Comparison of ENCODE assay signal across 36 mouse cellular contexts in genomic region chr12:35025916-35026432, GRCm38 (mm10). TPM values are rescaled to one million over a fixed set of nuclear protein-coding genes. Genes with fewer than 3 reads are reported as not detected.
DNase-seq lines count a peak whose midpoint lies in the region; ATAC-seq and TF ChIP-seq lines count a peak whose summit lies in the region.
"Had no signal": no experiment of that assay in that cellular context is flagged by ENCODE, and none has a peak within 500 bp of the region (broad histone marks: within the 10 kb centered on the region; RNA-seq: fewer than 3 reads in every experiment).

No protein-coding gene starts in this region.

- TF ChIP-seq POLR2A in bone marrow macrophage, adult 2 months (IDR thresholded peaks at IDR 0.05; ENCODE audit: borderline replicate concordance, low read depth, low read length), result no peak

- peak; percentile 93 for ATAC-seq in intestine, postnatal 0 days
- ATAC-seq in neutrophil, adult 5-6 weeks (ENCODE audit: extremely low read depth, insufficient number of reproducible peaks, low FRiP score, poor library complexity, severe bottlenecking), result peak; percentile 99
- ATAC-seq in CD4-positive, CD25-positive, alpha-beta regulatory T cell, adult 4 months, result no peak
- ATAC-seq: forebrain, embryonic 14.5 days; hindbrain, postnatal 0 days; midbrain, embryonic 13.5 days had no signal

- H3K9ac ChIP-seq in intestine, postnatal 0 days (ENCODE audit: low read depth, low read length), result no peak overlapping the region
- H3K9ac ChIP-seq: embryonic facial prominence, embryonic 13.5 days; heart, embryonic 12.5 days; midbrain, embryonic 13.5 days; neural tube, embryonic 13.5 days had no signal

- no peak overlapping the region for H3K4me3 ChIP-seq in bone marrow macrophage, adult 2 months (ENCODE audit: insufficient read depth, low read length)
- H3K4me3 ChIP-seq in intestine, postnatal 0 days (ENCODE audit: low read depth, low read length), result no peak overlapping the region
- H3K4me3 ChIP-seq: embryonic facial prominence, embryonic 13.5 days; heart, embryonic 12.5 days; midbrain, embryonic 13.5 days; myocyte; neural tube, embryonic 13.5 days had no signal

- H3K27me3 ChIP-seq in intestine, postnatal 0 days (replicated peaks; ENCODE audit: control insufficient read depth, insufficient read depth, low read length), result no peaks in the 10 kb centered on the region
- H3K27me3 ChIP-seq: embryonic facial prominence, embryonic 13.5 days; heart, embryonic 12.5 days; midbrain, embryonic 13.5 days; neural tube, embryonic 13.5 days had no signal

- peaks cover 11% of the 10 kb centered on the region for H3K4me1 ChIP-seq in bone marrow macrophage, adult 2 months (ENCODE audit: control insufficient read depth, insufficient read depth, low read length)
- H3K4me1 ChIP-seq in intestine, postnatal 0 days (replicated peaks; ENCODE audit: control insufficient read depth, insufficient read depth, low read length), result no peaks in the 10 kb centered on the region; the same call in 1 of the 2 replicates
- H3K4me1 ChIP-seq: embryonic facial prominence, embryonic 13.5 days; heart, embryonic 12.5 days; midbrain, embryonic 13.5 days; neural tube, embryonic 13.5 days had no signal

- 39% methylated on average over 4 of the region's 4 CpGs for WGBS in intestine, postnatal 0 days

- H3K27ac ChIP-seq in bone marrow macrophage, adult 2 months (ENCODE audit: insufficient read depth, low read depth, low read length), result peak overlapping the region; percentile 74
- 0 out of 2 replicates have a peak overlapping the region, but pooled peaks have one; percentile 21 for H3K27ac ChIP-seq in intestine, postnatal 0 days (ENCODE audit: low read depth, low read length)
- H3K27ac ChIP-seq: embryonic facial prominence, embryonic 13.5 days; hindbrain, postnatal 0 days; midbrain, embryonic 13.5 days; neural tube, embryonic 13.5 days had no signal

- H3K4me2 ChIP-seq in intestine, postnatal 0 days (replicated peaks; ENCODE audit: low read depth), result no peak overlapping the region
- H3K4me2 ChIP-seq: embryonic facial prominence, embryonic 13.5 days; heart, embryonic 12.5 days; midbrain, embryonic 13.5 days; neural tube, embryonic 13.5 days had no signal

- no peaks in the 10 kb centered on the region for H3K36me3 ChIP-seq in intestine, postnatal 0 days (ENCODE audit: control insufficient read depth, insufficient read depth)
- H3K36me3 ChIP-seq: embryonic facial prominence, embryonic 13.5 days; heart, embryonic 12.5 days; midbrain, embryonic 13.5 days; neural tube, embryonic 13.5 days had no signal

- no peaks in the 10 kb centered on the region for H3K9me3 ChIP-seq in intestine, postnatal 0 days (ENCODE audit: control insufficient read depth)
- H3K9me3 ChIP-seq: embryonic facial prominence, embryonic 13.5 days; heart, embryonic 12.5 days; midbrain, embryonic 13.5 days; neural tube, embryonic 13.5 days had no signal

- no peak for TF ChIP-seq CTCF in bone marrow macrophage, adult 2 months (IDR thresholded peaks at IDR 0.05; ENCODE audit: low read depth, low read length)
- no peak for TF ChIP-seq CTCF in intestine, postnatal 0 days (IDR thresholded peaks at IDR 0.05; ENCODE audit: low read depth)

- peak; percentile 34 for DNase-seq in lung, postnatal 36 days
- DNase-seq in lung, postnatal 4 days, result no peak
- no peak for DNase-seq in retina, postnatal 1 day
- DNase-seq in cerebellum, postnatal 10 days, result no peak
- DNase-seq: adrenal gland, postnatal 36 days; cerebellum, adult 11 months; cerebellum, postnatal 14 days; gastrocnemius, postnatal 10 days; heart, adult 18-20 months; heart, postnatal 10 days; kidney, adult 2 months; kidney, postnatal 14 days; layer of hippocampus, postnatal 36 days; lung, postnatal 14 days; right cerebral cortex, adult 18-20 months; thymus, adult 18-20 months had no signal

RNA-seq across cellular contexts. Expression of gene Snx13, which starts 21.0 kb away (rescaled TPM):
- 39.0 and 42.0 TPM in 2 replicates for polyA plus RNA-seq in bone marrow macrophage, adult 2 months (2012; ENCODE audit: insufficient read depth, insufficient read length, missing spikeins)
- polyA plus RNA-seq in intestine, postnatal 0 days (2015; fragmentation: Nextera tagmentation; extraction: Ambion mirVana), result 21.6 and 26.1 TPM in 2 replicates
- 50.0 and 65.9 TPM in 2 replicates for total RNA-seq in neutrophil, adult 5-6 weeks (2017)
- 10 to 100 TPM; 25.6 to 27.6 TPM for polyA plus RNA-seq in CD4-positive, CD25-positive, alpha-beta regulatory T cell, adult 4 months (2017; shearing (Covaris generic))

RNA-seq across cellular contexts. Expression of gene Prps1l1, which starts 41.4 kb away (rescaled TPM):
- not detected in 2 replicates for polyA plus RNA-seq in bone marrow macrophage, adult 2 months (2012; ENCODE audit: insufficient read depth, insufficient read length, missing spikeins)
- polyA plus RNA-seq in intestine, postnatal 0 days (2015; fragmentation: Nextera tagmentation; extraction: Ambion mirVana), result not detected in 2 replicates
- total RNA-seq in neutrophil, adult 5-6 weeks (2017), result 6.4 and 7.9 TPM in 2 replicates
- polyA plus RNA-seq in CD4-positive, CD25-positive, alpha-beta regulatory T cell, adult 4 months (2017; shearing (Covaris generic)), result 1 to 10 TPM; 3.5 to 4.8 TPM
- total RNA-seq: adrenal gland, adult 18-20 months; adrenal gland, postnatal 36 days; gastrocnemius, postnatal 10 days; heart, adult 18-20 months; heart, postnatal 10 days; hindbrain, postnatal 0 days; layer of hippocampus, adult 8-10 months; layer of hippocampus, postnatal 36 days; left cerebral cortex, postnatal 10 days; liver, adult 2 months had no signal
- polyA plus RNA-seq: embryonic facial prominence, embryonic 13.5 days; forebrain, embryonic 14.5 days; frontal cortex, adult 2 months; heart, embryonic 12.5 days; hindbrain, embryonic 11.5 days; hindbrain, postnatal 0 days; kidney, adult 2 months; limb, embryonic 11.5 days; liver, adult 2 months; liver, embryonic 16.5 days; myocyte; neural tube, embryonic 13.5 days; stomach, embryonic 16.5 days had no signal
